ENCODE assay signal across 21 mouse cellular contexts in the genomic region with DNA sequence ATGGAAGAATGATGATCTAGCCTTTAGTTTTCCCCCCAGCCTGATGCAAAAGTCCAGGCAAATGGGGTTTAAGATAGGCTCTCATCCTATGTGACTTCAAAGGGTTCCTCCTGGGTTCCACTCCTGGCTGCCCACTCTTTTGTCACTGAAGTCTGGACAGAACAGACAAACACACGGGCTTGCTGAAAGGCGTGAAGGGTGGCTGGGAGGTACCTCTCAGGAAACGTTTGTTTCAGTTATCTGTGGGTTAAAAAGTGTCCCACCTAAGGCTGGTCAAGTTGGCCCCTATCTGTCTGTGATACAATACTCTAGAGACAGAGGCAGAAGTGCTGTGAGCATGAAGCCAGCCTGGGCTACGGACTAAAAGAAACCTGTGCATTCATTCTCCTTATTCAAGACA. TPM values are rescaled to one million over a fixed set of nuclear protein-coding genes. Genes with fewer than 3 reads are reported as not detected.
DNase-seq lines count a peak whose midpoint lies in the region; ATAC-seq and TF ChIP-seq lines count a peak whose summit lies in the region.
"Had no signal": no experiment of that assay in that cellular context is flagged by ENCODE, and none has a peak within 500 bp of the region (broad histone marks: within the 10 kb centered on the region; RNA-seq: fewer than 3 reads in every experiment).

No protein-coding gene starts in this region.

- no peaks in the 10 kb centered on the region for H3K9me3 ChIP-seq in heart, embryonic 10.5 days
- no peaks in the 10 kb centered on the region for H3K9me3 ChIP-seq in intestine, embryonic 14.5 days (ENCODE audit: control insufficient read depth, low read length)
- H3K9me3 ChIP-seq in intestine, postnatal 0 days (ENCODE audit: control insufficient read depth) = no peaks in the 10 kb centered on the region
- no peaks in the 10 kb centered on the region for H3K9me3 ChIP-seq in liver, embryonic 13.5 days (replicated peaks)
- no peaks in the 10 kb centered on the region for H3K9me3 ChIP-seq in liver, postnatal 0 days (ENCODE audit: low read length)
- H3K9me3 ChIP-seq: embryonic facial prominence, embryonic 13.5 days; embryonic facial prominence, embryonic 15.5 days; forebrain, embryonic 10.5 days; forebrain, embryonic 12.5 days had no signal

- no peaks in the 10 kb centered on the region for H3K27me3 ChIP-seq in heart, embryonic 10.5 days (ENCODE audit: insufficient read depth, poor library complexity, severe bottlenecking)
- H3K27me3 ChIP-seq in heart, adult 2 months (ENCODE audit: control insufficient read depth, insufficient read depth, low read length) = no peaks in the 10 kb centered on the region
- H3K27me3 ChIP-seq in intestine, embryonic 14.5 days (replicated peaks; ENCODE audit: control insufficient read depth, insufficient read depth, low read length) = no peaks in the 10 kb centered on the region
- no peaks in the 10 kb centered on the region for H3K27me3 ChIP-seq in intestine, postnatal 0 days (replicated peaks; ENCODE audit: control insufficient read depth, insufficient read depth, low read length)
- no peaks in the 10 kb centered on the region for H3K27me3 ChIP-seq in liver, embryonic 13.5 days
- H3K27me3 ChIP-seq in liver, postnatal 0 days (ENCODE audit: insufficient read depth, low read length) = no peaks in the 10 kb centered on the region
- H3K27me3 ChIP-seq: embryonic facial prominence, embryonic 13.5 days; embryonic facial prominence, embryonic 15.5 days; forebrain, embryonic 12.5 days had no signal

- H3K4me2 ChIP-seq in intestine, embryonic 14.5 days (ENCODE audit: low read length) = no peak overlapping the region
- no peak overlapping the region for H3K4me2 ChIP-seq in intestine, postnatal 0 days (replicated peaks; ENCODE audit: low read depth)
- no peak overlapping the region for H3K4me2 ChIP-seq in liver, embryonic 13.5 days
- no peak overlapping the region for H3K4me2 ChIP-seq in liver, postnatal 0 days (ENCODE audit: low read depth, low read length)
- H3K4me2 ChIP-seq: embryonic facial prominence, embryonic 13.5 days; embryonic facial prominence, embryonic 15.5 days; forebrain, embryonic 12.5 days had no signal

- no peak overlapping the region for H3K9ac ChIP-seq in heart, adult 2 months (ENCODE audit: low read depth, low read length)
- H3K9ac ChIP-seq in intestine, embryonic 14.5 days (ENCODE audit: low read length) = no peak overlapping the region
- H3K9ac ChIP-seq in intestine, postnatal 0 days (ENCODE audit: low read depth, low read length) = no peak overlapping the region
- H3K9ac ChIP-seq in liver, embryonic 13.5 days = 0 out of 2 replicates have a peak overlapping the region, but pooled peaks have one; percentile 7
- H3K9ac ChIP-seq in liver, postnatal 0 days (replicated peaks) = no peak overlapping the region
- H3K9ac ChIP-seq: embryonic facial prominence, embryonic 13.5 days; embryonic facial prominence, embryonic 15.5 days; forebrain, embryonic 12.5 days had no signal

- TF ChIP-seq POLR2A in heart, adult 2 months (IDR thresholded peaks at IDR 0.05; ENCODE audit: insufficient read depth, low read depth, low read length) = no peak

- WGBS in heart, embryonic 10.5 days = 47% methylated on average over 4 of the region's 4 CpGs
- WGBS in heart, adult 2 months = 67% methylated on average over 4 of the region's 4 CpGs
- WGBS in intestine, embryonic 14.5 days = 70% methylated on average over 4 of the region's 4 CpGs
- WGBS in intestine, postnatal 0 days = 58% methylated on average over 4 of the region's 4 CpGs
- 30% methylated on average over 4 of the region's 4 CpGs for WGBS in liver, embryonic 13.5 days (ENCODE audit: insufficient replicate concordance)
- WGBS in liver, postnatal 0 days (ENCODE audit: insufficient replicate concordance) = 43% methylated on average over 4 of the region's 4 CpGs

- TF ChIP-seq CTCF in heart, adult 2 months (IDR thresholded peaks at IDR 0.05) = no peak
- TF ChIP-seq CTCF in intestine, postnatal 0 days (IDR thresholded peaks at IDR 0.05; ENCODE audit: low read depth) = no peak
- TF ChIP-seq CTCF in liver, postnatal 0 days (IDR thresholded peaks at IDR 0.05; ENCODE audit: low read depth) = no peak

- no peaks in the 10 kb centered on the region for H3K36me3 ChIP-seq in heart, embryonic 10.5 days
- no peaks in the 10 kb centered on the region for H3K36me3 ChIP-seq in heart, adult 2 months (ENCODE audit: control insufficient read depth, insufficient read depth, low read length)
- H3K36me3 ChIP-seq in intestine, embryonic 14.5 days (ENCODE audit: control insufficient read depth, insufficient read depth, low read length) = no peaks in the 10 kb centered on the region
- no peaks in the 10 kb centered on the region for H3K36me3 ChIP-seq in intestine, postnatal 0 days (ENCODE audit: control insufficient read depth, insufficient read depth)
- no peaks in the 10 kb centered on the region for H3K36me3 ChIP-seq in liver, embryonic 13.5 days
- H3K36me3 ChIP-seq in liver, postnatal 0 days (replicated peaks; ENCODE audit: insufficient read depth, low read length) = no peaks in the 10 kb centered on the region
- H3K36me3 ChIP-seq: embryonic facial prominence, embryonic 13.5 days; embryonic facial prominence, embryonic 15.5 days; forebrain, embryonic 10.5 days; forebrain, embryonic 12.5 days had no signal

- no peak overlapping the region for H3K4me3 ChIP-seq in heart, embryonic 10.5 days
- no peak overlapping the region for H3K4me3 ChIP-seq in heart, adult 2 months
- no peak overlapping the region for H3K4me3 ChIP-seq in intestine, embryonic 14.5 days (ENCODE audit: low read depth, low read length)
- no peak overlapping the region for H3K4me3 ChIP-seq in intestine, postnatal 0 days (ENCODE audit: low read depth, low read length)
- no peak overlapping the region for H3K4me3 ChIP-seq in liver, embryonic 13.5 days (replicated peaks)
- H3K4me3 ChIP-seq in liver, postnatal 0 days (ENCODE audit: low read depth, low read length) = no peak overlapping the region
- H3K4me3 ChIP-seq: embryonic facial prominence, embryonic 13.5 days; embryonic facial prominence, embryonic 15.5 days; erythroblast, embryonic 14.5 days; forebrain, embryonic 10.5 days; forebrain, embryonic 12.5 days had no signal

- TF ChIP-seq EP300 in heart, adult 2 months (IDR thresholded peaks at IDR 0.05; ENCODE audit: insufficient read depth, low read depth, low read length) = no peak
- no peak for TF ChIP-seq EP300 in liver, postnatal 0 days (IDR thresholded peaks at IDR 0.05; ENCODE audit: low read depth)

- no peaks in the 10 kb centered on the region for H3K79me2 ChIP-seq in heart, adult 2 months (replicated peaks; ENCODE audit: control insufficient read depth, insufficient read depth, low read length)

- ATAC-seq in intestine, embryonic 14.5 days (replicated peaks; ENCODE audit: low FRiP score, low TSS enrichment, low read depth) = no peak
- ATAC-seq in intestine, postnatal 0 days = no peak
- ATAC-seq in liver, embryonic 13.5 days (ENCODE audit: low read depth) = peak; percentile 33; the same call in 1 of the 2 replicates
- ATAC-seq in liver, postnatal 0 days = no peak
- ATAC-seq: forebrain, embryonic 14.5 days had no signal

- H3K27ac ChIP-seq in heart, embryonic 10.5 days = no peak overlapping the region
- no peak overlapping the region for H3K27ac ChIP-seq in heart, adult 2 months
- no peak overlapping the region for H3K27ac ChIP-seq in intestine, embryonic 14.5 days (ENCODE audit: low read depth)
- H3K27ac ChIP-seq in intestine, postnatal 0 days (ENCODE audit: low read depth, low read length) = no peak overlapping the region
- H3K27ac ChIP-seq in liver, embryonic 13.5 days = no peak overlapping the region
- H3K27ac ChIP-seq in liver, postnatal 0 days (ENCODE audit: low read depth) = no peak overlapping the region
- H3K27ac ChIP-seq: embryonic facial prominence, embryonic 13.5 days; embryonic facial prominence, embryonic 15.5 days; forebrain, embryonic 10.5 days; forebrain, embryonic 12.5 days had no signal

- intact Hi-C loops in heart, adult 2 months (cut with DNase I) = no loop called here

- peak; percentile 78 for DNase-seq in heart, embryonic 10.5 days (ENCODE audit: low spot score)
- no peak for DNase-seq in heart, adult 2 months
- peak; percentile 10 for DNase-seq in intestine, embryonic 14.5 days (ENCODE audit: low spot score)
- DNase-seq in liver, embryonic 13.5 days = no peak
- no peak for DNase-seq in liver, postnatal 0 days
- DNase-seq: adrenal gland, adult 2 months; adrenal gland, postnatal 10 days; adrenal gland, postnatal 25 days; cerebellum, adult 11 months; cerebellum, adult 18-20 months; cerebellum, adult 8-10 months; cerebellum, adult 9-11 months; cerebellum, postnatal 36 days; embryo, embryonic 11 days had no signal

- peaks cover 15% of the 10 kb centered on the region for H3K4me1 ChIP-seq in heart, embryonic 10.5 days
- H3K4me1 ChIP-seq in heart, adult 2 months (ENCODE audit: control insufficient read depth, insufficient read depth, low read length) = no peaks in the 10 kb centered on the region
- no peaks in the 10 kb centered on the region for H3K4me1 ChIP-seq in intestine, embryonic 14.5 days (replicated peaks; ENCODE audit: control insufficient read depth, insufficient read depth, low read length)
- H3K4me1 ChIP-seq in intestine, postnatal 0 days (replicated peaks; ENCODE audit: control insufficient read depth, insufficient read depth, low read length) = no peaks in the 10 kb centered on the region
- H3K4me1 ChIP-seq in liver, embryonic 13.5 days (replicated peaks) = peaks cover 32% of the 10 kb centered on the region
- peaks cover 13% of the 10 kb centered on the region for H3K4me1 ChIP-seq in liver, postnatal 0 days (ENCODE audit: insufficient read depth)

RNA-seq across cellular contexts. Expression of a gene that starts 11.0 kb away (rescaled TPM):
- 92.7 and 104 TPM in 2 replicates for polyA plus RNA-seq in heart, embryonic 10.5 days (2016; fragmentation: Nextera tagmentation; extraction: Ambion mirVana)
- total RNA-seq in heart, adult 2 months (2021) = 100 to 1,000 TPM; 328 to 349 TPM
- polyA plus RNA-seq in heart, adult 2 months (2012; rRNA removed) = 48.8 and 109 TPM in 2 replicates
- 71.3 and 72.7 TPM in 2 replicates for polyA plus RNA-seq in intestine, embryonic 14.5 days (2014; fragmentation: Nextera tagmentation; extraction: Ambion mirVana)
- polyA plus RNA-seq in intestine, postnatal 0 days (2015; fragmentation: Nextera tagmentation; extraction: Ambion mirVana) = 105 and 107 TPM in 2 replicates
- polyA plus RNA-seq in liver, embryonic 13.5 days (2015; fragmentation: Nextera tagmentation; extraction: Ambion mirVana) = 81.7 and 96.5 TPM in 2 replicates
- 52.9 and 56.7 TPM in 2 replicates for polyA plus RNA-seq in liver, postnatal 0 days (2015; fragmentation: Nextera tagmentation; extraction: Ambion mirVana)

Comparison
In these comparisons a context has a peak if more than half of its experiments do, and no peak if none do; other contexts are left out.
1. DNase-seq: peak in heart, embryonic 10.5 days (single experiment) and intestine, embryonic 14.5 days (single experiment); none in heart, adult 2 months (0 of 2), liver, embryonic 13.5 days (single experiment) and liver, postnatal 0 days (single experiment).